In genomic region chr10:43220910-43221625, GRCm38 (mm10) we compare ENCODE assay signal across 8 mouse cellular contexts. TPM values are rescaled to one million over a fixed set of nuclear protein-coding genes. Genes with fewer than 3 reads are reported as not detected.
DNase-seq lines count a peak whose midpoint lies in the region; ATAC-seq and TF ChIP-seq lines count a peak whose summit lies in the region.

TSS of gene Pdss2 (plus strand) at chr10:43221486.

- peak; percentile 98 for TF ChIP-seq POLR2A in cortical plate, adult 2 months (IDR thresholded peaks at IDR 0.05; ENCODE audit: extremely low read depth, insufficient read depth, low read length)

- TF ChIP-seq CTCF in cortical plate, adult 2 months (IDR thresholded peaks at IDR 0.05; ENCODE audit: extremely low read depth, insufficient read depth, low read length): no peak

- intact Hi-C loops in left cerebral cortex, postnatal 10 days (cut with DNase I): loop anchor here (5.0 kb wide), 2 partner anchors 49 to 56 kb away; partner anchors contain the start of genes 9030612E09Rik and Sobp

- DNase-seq in gastrocnemius, postnatal 10 days: peak; percentile 86
- peak; percentile 92 to 96 for DNase-seq in left cerebral cortex, postnatal 10 days (ENCODE audit: extremely low spot score in 1 of 2, low spot score in 2 of 2)
- DNase-seq in right cerebral cortex, postnatal 25 days: peak; percentile 92
- DNase-seq in urinary bladder, postnatal 4 days (ENCODE audit: low spot score in 2 of 2): peak; percentile 89 to 91

- peak within 1 kb of the TSS; percentile 96 for H3K27ac ChIP-seq in cortical plate, adult 2 months (ENCODE audit: insufficient read depth, low read length)

- peaks cover 2% of the 10 kb centered on the region; the same call in 1 of the 2 replicates for H3K4me1 ChIP-seq in cortical plate, adult 2 months (ENCODE audit: control insufficient read depth, insufficient read depth, low read length)

- peak; percentile 94 for ATAC-seq in activated CD4-positive, CD25-positive, alpha-beta regulatory T cell, adult 4 months
- peak; percentile 94 for ATAC-seq in inflammation-experienced regulatory T-cells, adult 6 months
- peak; percentile 99 for ATAC-seq in megakaryocyte-erythroid progenitor cell, adult 5-6 weeks (replicated peaks; ENCODE audit: low FRiP score, low TSS enrichment, poor library complexity, severe bottlenecking)

- peak within 1 kb of the TSS; percentile 88 for H3K4me3 ChIP-seq in cortical plate, adult 2 months (ENCODE audit: insufficient read depth, low read length)

RNA-seq across cellular contexts. Expression of gene Pdss2, which starts in this region (rescaled TPM):
- 1 to 10 TPM; 6.1 to 8.2 TPM for polyA plus RNA-seq in activated CD4-positive, CD25-positive, alpha-beta regulatory T cell, adult 4 months (2017; shearing (Covaris generic))
- polyA plus RNA-seq in cortical plate, adult 2 months (2012; rRNA removed): 12.1 and 14.0 TPM in 2 replicates
- 10 to 100 TPM; 17.9 to 21.9 TPM for total RNA-seq in gastrocnemius, postnatal 10 days (2021)
- 10 to 100 TPM in 1 of 3 experiments, 1 to 10 TPM in 2; 7.2 to 10.9 (median 9.5) TPM for polyA plus RNA-seq in inflammation-experienced regulatory T-cells, adult 6 months (2017; shearing (Covaris generic))
- total RNA-seq in left cerebral cortex, postnatal 10 days (2021): 10 to 100 TPM; 20.2 to 20.4 TPM
- total RNA-seq in megakaryocyte-erythroid progenitor cell, adult 5-6 weeks (2014; fragmentation: Nextera tagmentation): 18.9 and 20.2 TPM in 2 replicates
- total RNA-seq in megakaryocyte-erythroid progenitor cell, adult 5-6 weeks (2017): 25.5 and 27.2 TPM in 2 replicates

Comparison
In these comparisons a context has a peak if more than half of its experiments do, and no peak if none do; other contexts are left out.
1. Peak in every context shown above with its lines: DNase-seq, ATAC-seq, H3K4me3 ChIP-seq and H3K27ac ChIP-seq.